Mouse (Mus musculus) neural tube, embryonic 14.5 days (tissue): ENCODE measurements around the gene Usp19. TPM values are rescaled to one million over a fixed set of nuclear protein-coding genes. Genes with fewer than 3 reads are reported as not detected.

Experiments
- ATAC-seq: fragments of 200-750 bp; cut with Nextera tagmentation; 2 replicates; pipeline ENCODE4 v1.8.0; 2017; ENCODE audit warnings: low read depth, mild to moderate bottlenecking, moderate TSS enrichment, moderate library complexity
- H3K27ac ChIP-seq: fragments of 300-500 bp; sonication (generic); 2 replicates; pipeline ENCODE4 v1.5.1; 2014; ENCODE audit warnings: low read depth, mild to moderate bottlenecking, control low read depth, low read length, moderate library complexity, mixed read lengths
- H3K27me3 ChIP-seq: fragments of 300-500 bp; sonication (generic); 2 replicates; pipeline ENCODE4 v1.6.1; 2014; ENCODE audit warnings: low read length; ENCODE audit not compliant: control insufficient read depth, insufficient read depth
- H3K36me3 ChIP-seq: fragments of 300-500 bp; sonication (generic); 2 replicates; pipeline ENCODE4 v1.6.1; 2014; ENCODE audit warnings: low read length, mixed read lengths; ENCODE audit not compliant: control insufficient read depth, insufficient read depth
- H3K4me1 ChIP-seq: fragments of 300-500 bp; sonication (generic); 2 replicates; pipeline ENCODE4 v1.6.1; 2014; ENCODE audit warnings: low read length; ENCODE audit not compliant: control insufficient read depth, insufficient read depth
- H3K4me2 ChIP-seq: fragments of 300-500 bp; sonication (generic); 2 replicates; pipeline ENCODE4 v1.6.1; 2014; ENCODE audit warnings: mild to moderate bottlenecking, low read depth, low read length, control low read depth
- H3K4me3 ChIP-seq: fragments of 300-500 bp; sonication (generic); 2 replicates; pipeline ENCODE4 v1.5.1; 2014; ENCODE audit warnings: low read depth, low read length, control low read depth, mixed read lengths
- H3K9ac ChIP-seq: fragments of 300-500 bp; sonication (generic); replicated peaks from 2 replicates; pipeline ENCODE4 v1.6.1; 2014; ENCODE audit warnings: low read depth, mild to moderate bottlenecking, control low read depth, low read length, mixed read lengths
- H3K9me3 ChIP-seq: fragments of 300-500 bp; sonication (generic); 2 replicates; pipeline ENCODE4 v1.6.1; 2016; ENCODE audit warnings: low read length; ENCODE audit not compliant: control insufficient read depth
- WGBS: fragments of 180-500 bp; shearing (Covaris S2); extraction: QIAGEN DNeasy Blood & Tissue Kit; methylation state at CpG from one replicate; pipeline ENCODE4 v1.1.7; 2014; 5-methylcytosine and 5-hydroxymethylcytosine counted together
- polyA plus RNA-seq: library from polyadenylated mRNA; unstranded; fragments of >200 nt; fragmentation: Nextera tagmentation; extraction: Ambion mirVana; gene quantifications from 2 replicates; pipeline ENCODE4 v1.2.1, GENCODE M21; 2014

Usp19 gene
- polyA plus RNA-seq, 1 experiment from 2014 or later: 66.1 TPM

DNA sequence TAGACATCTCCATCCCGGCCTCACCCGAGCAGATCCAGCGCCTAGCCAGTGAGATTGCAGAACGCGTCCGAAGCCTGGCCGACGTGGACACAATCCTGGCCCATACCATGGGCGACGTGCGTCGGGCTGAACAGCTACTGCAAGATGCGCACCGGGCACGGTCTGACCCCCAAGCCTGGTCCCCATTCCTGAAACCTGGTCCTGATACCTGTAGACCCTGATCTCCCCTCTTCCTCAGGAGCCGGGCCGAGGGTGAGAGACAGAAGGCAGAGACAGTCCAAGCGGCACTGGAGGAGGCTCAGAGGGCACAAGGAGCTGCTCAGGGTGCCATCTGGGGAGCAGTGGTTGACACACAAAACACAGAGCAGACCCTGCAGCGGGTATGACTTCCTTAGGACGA is 1.2 kb upstream of the Usp19 start:
- ATAC-seq: no peak
- Histone ChIP-seq H3K4me2 (no peak overlapping the region), H3K4me3 (no peak overlapping the region), H3K9ac (no peak overlapping the region), H3K9me3 (no peaks in the 10 kb centered on the region), H3K36me3 (peaks cover 15% of the 10 kb centered on the region), H3K27me3 (no peaks in the 10 kb centered on the region), H3K27ac (no peak overlapping the region), H3K4me1 (peaks cover 17% of the 10 kb centered on the region)
- 97% methylated on average over 20 of the region's 20 CpGs for WGBS

DNA sequence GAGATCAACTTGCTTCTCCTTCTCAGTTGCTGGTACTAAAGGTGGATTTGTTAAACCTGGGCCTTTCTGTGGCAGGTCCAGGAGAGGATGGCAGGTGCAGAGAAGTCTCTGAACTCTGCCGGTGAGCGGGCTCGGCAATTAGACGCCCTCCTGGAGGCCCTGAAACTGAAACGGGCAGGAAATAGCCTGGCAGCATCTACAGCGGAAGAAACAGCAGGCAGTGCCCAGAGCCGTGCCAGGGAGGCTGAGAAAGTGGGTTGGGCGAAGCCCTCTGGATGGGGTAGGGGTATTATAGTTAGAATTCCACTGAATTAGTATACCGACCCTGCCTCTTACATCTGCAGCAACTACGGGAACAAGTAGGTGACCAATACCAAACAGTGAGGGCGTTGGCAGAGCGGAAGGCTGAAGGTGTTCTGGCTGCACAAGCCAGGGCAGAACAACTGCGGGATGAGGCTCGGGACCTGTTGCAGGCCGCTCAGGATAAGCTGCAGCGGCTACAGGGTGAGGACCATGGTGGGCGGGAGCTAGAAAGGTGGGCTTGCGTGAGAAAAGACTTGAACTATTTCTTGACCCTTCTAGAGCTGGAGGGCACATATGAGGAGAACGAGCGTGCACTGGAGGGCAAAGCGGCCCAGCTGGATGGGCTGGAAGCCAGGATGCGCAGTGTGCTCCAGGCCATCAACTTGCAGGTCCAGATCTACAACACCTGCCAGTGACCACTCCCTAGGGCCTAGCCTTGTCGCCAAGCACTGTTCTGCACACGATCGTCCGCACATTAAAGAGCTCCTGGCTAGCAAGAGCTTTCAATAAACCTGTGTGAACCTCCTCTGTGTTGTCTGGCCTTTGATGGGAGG is 472 bp upstream of the Usp19 start:
- peaks cover 22% of the 10 kb centered on the region for H3K36me3 ChIP-seq
- peak overlapping the region; percentile 96 for H3K4me3 ChIP-seq
- peaks cover 17% of the 10 kb centered on the region for H3K4me1 ChIP-seq
- H3K9ac ChIP-seq: peak overlapping the region; percentile 94
- H3K4me2 ChIP-seq: peak overlapping the region; percentile 92
- peak overlapping the region; percentile 97 for H3K27ac ChIP-seq
- 63% methylated on average over 26 of the region's 26 CpGs for WGBS
- H3K9me3 ChIP-seq: no peaks in the 10 kb centered on the region
- peak; percentile 33 for ATAC-seq
- H3K27me3 ChIP-seq: no peaks in the 10 kb centered on the region

- H3K27me3 ChIP-seq: no peaks in the 10 kb centered on the region
- H3K4me1 ChIP-seq: peaks cover 17% of the 10 kb centered on the region
- H3K9me3 ChIP-seq: no peaks in the 10 kb centered on the region
- peak overlapping the region; percentile 97 for H3K27ac ChIP-seq
- peak overlapping the region; percentile 96 for H3K4me3 ChIP-seq
- 11% methylated on average over 12 of the region's 12 CpGs for WGBS
- H3K9ac ChIP-seq: peak overlapping the region; percentile 94
- no peak for ATAC-seq
- H3K4me2 ChIP-seq: peak overlapping the region; percentile 92
- peaks cover 35% of the 10 kb centered on the region for H3K36me3 ChIP-seq
Measured at GRCm38 (mm10) chr9:108491286-108491580, 831 bp downstream of the Usp19 start.

GRCm38 (mm10) chr9:108492043-108492750 is 1.8 kb downstream of the Usp19 start:
- Histone ChIP-seq H3K9ac (no peak overlapping the region; the same call in 1 of the 2 replicates), H3K27ac (no peak overlapping the region), H3K27me3 (no peaks in the 10 kb centered on the region), H3K36me3 (peaks cover 45% of the 10 kb centered on the region), H3K4me3 (peak overlapping the region; percentile 96), H3K4me2 (peak overlapping the region; percentile 92), H3K4me1 (peaks cover 17% of the 10 kb centered on the region), H3K9me3 (no peaks in the 10 kb centered on the region)
- WGBS: 82% methylated on average over 16 of the region's 16 CpGs
- no peak for ATAC-seq

DNA sequence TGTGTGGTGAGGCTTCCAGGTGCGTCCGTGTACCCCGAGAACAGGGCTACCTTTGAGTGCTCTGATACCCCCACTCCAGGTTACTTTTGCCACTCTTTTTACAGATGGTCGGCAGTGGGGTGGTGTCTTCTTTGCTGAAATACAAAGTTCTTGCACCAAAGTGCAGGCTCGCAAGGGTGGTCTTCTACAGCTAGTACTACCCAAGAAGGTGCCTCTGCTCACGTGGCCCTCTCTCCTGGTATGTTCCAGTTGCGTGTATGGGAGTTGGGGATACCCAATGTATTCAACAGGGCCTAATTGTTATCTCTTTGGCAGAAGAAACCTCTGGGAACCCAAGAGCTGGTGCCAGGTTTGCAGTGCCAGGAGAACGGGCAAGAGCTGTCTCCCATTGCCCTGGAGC is 2.8 kb downstream of the Usp19 start:
- Histone ChIP-seq H3K4me1 (peaks cover 17% of the 10 kb centered on the region), H3K27ac (no peak overlapping the region), H3K9ac (no peak overlapping the region), H3K9me3 (no peaks in the 10 kb centered on the region), H3K4me2 (no peak overlapping the region), H3K36me3 (peaks cover 54% of the 10 kb centered on the region), H3K4me3 (no peak overlapping the region), H3K27me3 (no peaks in the 10 kb centered on the region)
- WGBS: 97% methylated on average over 8 of the region's 8 CpGs
- no peak for ATAC-seq

- no peak for ATAC-seq
- H3K9ac ChIP-seq: no peak overlapping the region
- H3K4me1 ChIP-seq: peaks cover 17% of the 10 kb centered on the region
- peaks cover 65% of the 10 kb centered on the region for H3K36me3 ChIP-seq
- no peak overlapping the region for H3K4me2 ChIP-seq
- H3K27me3 ChIP-seq: no peaks in the 10 kb centered on the region
- 93% methylated on average over 19 of the region's 19 CpGs for WGBS
- H3K9me3 ChIP-seq: no peaks in the 10 kb centered on the region
- no peak overlapping the region for H3K4me3 ChIP-seq
- H3K27ac ChIP-seq: no peak overlapping the region
Measured at GRCm38 (mm10) chr9:108494146-108494825, 3.9 kb downstream of the Usp19 start.

GRCm38 (mm10) chr9:108494905-108495304 is 4.5 kb downstream of the Usp19 start:
- no peak for ATAC-seq
- 85% methylated on average over 10 of the region's 10 CpGs for WGBS

GRCm38 (mm10) chr9:108499231-108499630 is 8.8 kb downstream of the Usp19 start:
- no peaks in the 10 kb centered on the region for H3K27me3 ChIP-seq
- H3K4me2 ChIP-seq: no peak overlapping the region
- H3K4me3 ChIP-seq: no peak overlapping the region
- peaks cover 81% of the 10 kb centered on the region for H3K36me3 ChIP-seq
- no peak for ATAC-seq
- H3K27ac ChIP-seq: no peak overlapping the region
- no peak overlapping the region for H3K9ac ChIP-seq
- no peaks in the 10 kb centered on the region for H3K4me1 ChIP-seq
- H3K9me3 ChIP-seq: no peaks in the 10 kb centered on the region
- WGBS: 96% methylated on average over 7 of the region's 7 CpGs

More at GRCm38 (mm10) chr9:108494905-108495304, 4.5 kb downstream of the Usp19 start:
- H3K9me3 ChIP-seq: no peaks in the 10 kb centered on the region
- H3K4me3 ChIP-seq: no peak overlapping the region
- no peak overlapping the region for H3K27ac ChIP-seq
- peaks cover 14% of the 10 kb centered on the region for H3K4me1 ChIP-seq
- peaks cover 71% of the 10 kb centered on the region for H3K36me3 ChIP-seq
- no peaks in the 10 kb centered on the region for H3K27me3 ChIP-seq
- H3K4me2 ChIP-seq: no peak overlapping the region
- no peak overlapping the region for H3K9ac ChIP-seq

DNA sequence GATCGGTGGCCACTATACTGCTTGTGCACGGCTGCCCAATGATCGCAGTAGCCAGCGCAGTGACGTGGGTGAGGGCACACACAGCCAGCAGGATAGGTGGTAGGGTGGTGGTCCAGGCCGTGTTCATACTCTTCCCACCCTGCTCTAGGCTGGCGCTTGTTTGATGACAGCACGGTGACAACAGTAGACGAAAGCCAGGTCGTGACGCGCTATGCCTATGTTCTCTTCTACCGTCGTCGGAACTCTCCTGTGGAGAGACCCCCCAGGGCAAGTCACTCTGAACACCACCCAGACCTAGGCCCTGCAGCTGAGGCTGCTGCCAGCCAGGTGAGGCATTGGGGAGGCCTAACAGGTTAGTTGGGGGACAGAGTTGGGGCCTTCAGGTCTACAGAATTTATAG is 9.5 kb downstream of the Usp19 start:
- 93% methylated on average over 15 of the region's 15 CpGs for WGBS
- no peaks in the 10 kb centered on the region for H3K9me3 ChIP-seq
- no peak overlapping the region for H3K4me2 ChIP-seq
- no peaks in the 10 kb centered on the region for H3K27me3 ChIP-seq
- H3K4me3 ChIP-seq: no peak overlapping the region
- H3K36me3 ChIP-seq: peaks cover 74% of the 10 kb centered on the region
- no peak for ATAC-seq
- H3K4me1 ChIP-seq: no peaks in the 10 kb centered on the region
- no peak overlapping the region for H3K27ac ChIP-seq
- no peak overlapping the region for H3K9ac ChIP-seq
